Mouse (Mus musculus) forebrain, embryonic 14.5 days (tissue): ENCODE results near the gene Tnks1bp1. TPM values are rescaled to one million over a fixed set of nuclear protein-coding genes. Genes with fewer than 3 reads are reported as not detected.

Source experiments
- ATAC-seq: fragments of 200-750 bp; cut with Nextera tagmentation; 2 replicates; pipeline ENCODE4 v1.8.0; 2017; ENCODE audit warnings: mild to moderate bottlenecking, moderate library complexity
- DNase-seq: peaks from one replicate; pipeline ENCODE4 v3.0.0-alpha.2; 2015; ENCODE audit warnings: low spot score
- H3K27ac ChIP-seq: fragments of 300-500 bp; sonication (generic); 2 replicates; pipeline ENCODE4 v1.5.1; 2014; ENCODE audit warnings: low read depth, mild to moderate bottlenecking, control low read depth, low read length, moderate library complexity
- H3K27me3 ChIP-seq: fragments of 300-500 bp; sonication (generic); replicated peaks from 2 replicates; pipeline ENCODE4 v1.6.1; 2014; ENCODE audit warnings: low read length, control low read depth, mixed read lengths; ENCODE audit not compliant: control insufficient read depth, insufficient read depth
- H3K36me3 ChIP-seq: fragments of 300-500 bp; sonication (generic); 2 replicates; pipeline ENCODE4 v1.6.1; 2014; ENCODE audit warnings: low read length, control low read depth; ENCODE audit not compliant: control insufficient read depth, insufficient read depth
- H3K4me1 ChIP-seq: fragments of 300-500 bp; sonication (generic); 2 replicates; pipeline ENCODE4 v1.6.1; 2014; ENCODE audit warnings: antibody characterized with exemption, low read length, control low read depth; ENCODE audit not compliant: control insufficient read depth, insufficient read depth
- H3K4me2 ChIP-seq: fragments of 300-500 bp; sonication (generic); 2 replicates; pipeline ENCODE4 v1.6.1; 2014; ENCODE audit warnings: mild to moderate bottlenecking, control low read depth, low read length
- H3K4me3 ChIP-seq: fragments of 300-500 bp; sonication (generic); 2 replicates; pipeline ENCODE4 v1.5.1; 2014; ENCODE audit warnings: low read depth, low read length, control low read depth
- H3K9ac ChIP-seq: fragments of 300-500 bp; sonication (generic); 2 replicates; pipeline ENCODE4 v1.6.1; 2014; ENCODE audit warnings: mild to moderate bottlenecking, low read length, control low read depth, moderate library complexity
- H3K9me3 ChIP-seq: fragments of 300-500 bp; sonication (generic); replicated peaks from 2 replicates; pipeline ENCODE4 v1.6.1; 2016; ENCODE audit warnings: low read length, control low read depth, mixed read lengths; ENCODE audit not compliant: control insufficient read depth
- WGBS: fragments of 180-500 bp; shearing (Covaris S2); extraction: QIAGEN DNeasy Blood & Tissue Kit; methylation state at CpG from one replicate; pipeline ENCODE4 v1.1.7; 2014; 5-methylcytosine and 5-hydroxymethylcytosine counted together
- polyA plus RNA-seq: library from polyadenylated mRNA; unstranded; fragments of >200 nt; fragmentation: Nextera tagmentation; extraction: Ambion mirVana; gene quantifications from 2 replicates; pipeline ENCODE4 v1.2.1, GENCODE M21; 2014

The Tnks1bp1 gene
- polyA plus RNA-seq, 1 experiment from 2014 or later: 6.7 TPM

- Histone ChIP-seq H3K27me3 (no peaks in the 10 kb centered on the region), H3K9me3 (no peaks in the 10 kb centered on the region), H3K9ac (no peak overlapping the region), H3K4me2 (no peak overlapping the region), H3K4me1 (0 out of 2 replicates have a peak, but pooled peaks cover 2% of the 10 kb centered on the region), H3K4me3 (no peak overlapping the region), H3K36me3 (peaks cover 58% of the 10 kb centered on the region), H3K27ac (no peak overlapping the region)
- ATAC-seq (no peak), DNase-seq (no peak)
- WGBS: 92% methylated on average over 12 of the region's 12 CpGs
These were observed 17.5 kb downstream of the Tnks1bp1 start for GRCm38 (mm10) chr2:85065141-85065875.

- Histone ChIP-seq H3K27ac (no peak overlapping the region), H3K9me3 (no peaks in the 10 kb centered on the region), H3K9ac (no peak overlapping the region), H3K4me1 (no peaks in the 10 kb centered on the region), H3K36me3 (peaks cover 67% of the 10 kb centered on the region), H3K4me2 (no peak overlapping the region), H3K27me3 (no peaks in the 10 kb centered on the region), H3K4me3 (no peak overlapping the region)
- no peak for ATAC-seq
- 96% methylated on average over 5 of the region's 5 CpGs for WGBS
- no peak for DNase-seq
These were observed 19.1 kb downstream of the Tnks1bp1 start for GRCm38 (mm10) chr2:85066937-85067336.

GRCm38 (mm10) chr2:85067903-85068625 is 20.2 kb downstream of the Tnks1bp1 start:
- DNase-seq: no peak
- 71% methylated on average over 10 of the region's 10 CpGs for WGBS
- H3K4me1 ChIP-seq: no peaks in the 10 kb centered on the region

GRCm38 (mm10) chr2:85068626-85069025 is 20.8 kb downstream of the Tnks1bp1 start:
- Histone ChIP-seq H3K4me2 (no peak overlapping the region), H3K27ac (no peak overlapping the region), H3K27me3 (no peaks in the 10 kb centered on the region), H3K9ac (no peak overlapping the region), H3K9me3 (no peaks in the 10 kb centered on the region), H3K36me3 (peaks cover 57% of the 10 kb centered on the region), H3K4me3 (no peak overlapping the region), H3K4me1 (no peaks in the 10 kb centered on the region)
- ATAC-seq (no peak), DNase-seq (no peak)
- WGBS: 85% methylated on average over 2 of the region's 2 CpGs

More at GRCm38 (mm10) chr2:85067903-85068625, 20.2 kb downstream of the Tnks1bp1 start:
- H3K4me2 ChIP-seq: no peak overlapping the region
- H3K27me3 ChIP-seq: no peaks in the 10 kb centered on the region
- H3K4me3 ChIP-seq: no peak overlapping the region
- H3K36me3 ChIP-seq: peaks cover 63% of the 10 kb centered on the region
- ATAC-seq: no peak
- H3K27ac ChIP-seq: no peak overlapping the region
- no peaks in the 10 kb centered on the region for H3K9me3 ChIP-seq
- no peak overlapping the region for H3K9ac ChIP-seq

- Histone ChIP-seq H3K4me3 (no peak overlapping the region), H3K4me2 (no peak overlapping the region), H3K27ac (no peak overlapping the region), H3K9ac (no peak overlapping the region), H3K4me1 (no peaks in the 10 kb centered on the region), H3K36me3 (peaks cover 46% of the 10 kb centered on the region), H3K27me3 (no peaks in the 10 kb centered on the region), H3K9me3 (no peaks in the 10 kb centered on the region)
- 73% methylated on average over 15 of the region's 15 CpGs for WGBS
- ATAC-seq (no peak), DNase-seq (no peak)
These were observed 22.3 kb downstream of the Tnks1bp1 start for GRCm38 (mm10) chr2:85070086-85070485.

- H3K27ac ChIP-seq: no peak overlapping the region
- DNase-seq (no peak), ATAC-seq (no peak)
- H3K9ac ChIP-seq: no peak overlapping the region
- H3K4me3 ChIP-seq: no peak overlapping the region
- H3K4me1 ChIP-seq: no peaks in the 10 kb centered on the region
- WGBS: 95% methylated on average over 5 of the region's 5 CpGs
- no peak overlapping the region for H3K4me2 ChIP-seq
- H3K27me3 ChIP-seq: no peaks in the 10 kb centered on the region
- no peaks in the 10 kb centered on the region for H3K9me3 ChIP-seq
- H3K36me3 ChIP-seq: peaks cover 33% of the 10 kb centered on the region
These were observed 24.1 kb downstream of the Tnks1bp1 start for GRCm38 (mm10) chr2:85071921-85072320.

GRCm38 (mm10) chr2:85073751-85074150 is 25.9 kb downstream of the Tnks1bp1 start:
- no peak overlapping the region for H3K27ac ChIP-seq
- DNase-seq: no peak
- no peak for ATAC-seq
- no peaks in the 10 kb centered on the region for H3K9me3 ChIP-seq
- H3K4me2 ChIP-seq: no peak overlapping the region
- H3K4me3 ChIP-seq: no peak overlapping the region
- H3K36me3 ChIP-seq: peaks cover 32% of the 10 kb centered on the region
- no peak overlapping the region for H3K9ac ChIP-seq
- no peaks in the 10 kb centered on the region for H3K4me1 ChIP-seq
- 88% methylated on average over 5 of the region's 5 CpGs for WGBS
- no peaks in the 10 kb centered on the region for H3K27me3 ChIP-seq

GRCm38 (mm10) chr2:85088716-85089646 is 41.2 kb downstream of the Tnks1bp1 start:
- 34% methylated on average over 11 of the region's 11 CpGs for WGBS
- peak; percentile 89 for ATAC-seq

More at GRCm38 (mm10) chr2:85088716-85089646, 41.2 kb downstream of the Tnks1bp1 start:
- H3K27me3 ChIP-seq: no peaks in the 10 kb centered on the region
- peak; percentile 78 for DNase-seq
- no peak overlapping the region for H3K4me3 ChIP-seq
- no peak overlapping the region for H3K27ac ChIP-seq
- H3K4me1 ChIP-seq: no peaks in the 10 kb centered on the region
- no peak overlapping the region for H3K4me2 ChIP-seq
- no peaks in the 10 kb centered on the region for H3K9me3 ChIP-seq
- no peak overlapping the region for H3K9ac ChIP-seq
- H3K36me3 ChIP-seq: no peaks in the 10 kb centered on the region
